Mouse (Mus musculus) cerebellum, adult 9-11 months (tissue): ENCODE measurements around the gene Map2k6.
A peak's percentile ranks its signal among the peaks of the same experiment; 100 is the strongest.

Experiments used
- DNase-seq: peaks from one replicate; pipeline ENCODE4 v3.0.0; 2022

The Map2k6 gene

DNA sequence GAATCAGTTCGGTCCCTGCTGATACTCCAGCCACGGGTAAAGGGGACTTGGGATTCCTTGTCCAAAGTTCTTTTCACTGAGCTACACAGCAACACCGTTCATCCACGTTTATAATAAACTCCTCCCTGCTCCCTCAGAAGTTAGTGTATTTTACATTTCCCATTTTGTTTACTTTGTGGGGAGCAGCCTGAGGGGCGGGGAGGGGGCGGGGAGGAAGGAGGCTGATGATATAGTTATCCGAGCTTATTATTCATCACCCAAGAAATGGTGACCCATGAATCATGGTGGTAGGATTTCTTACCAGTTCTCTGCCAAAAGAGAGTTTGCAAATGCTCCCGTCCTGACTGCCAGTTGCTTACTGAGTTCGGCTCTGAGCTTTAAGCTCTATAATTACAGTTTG, 6.7 kb downstream of the Map2k6 start:
- DNase-seq, result no peak

DNA sequence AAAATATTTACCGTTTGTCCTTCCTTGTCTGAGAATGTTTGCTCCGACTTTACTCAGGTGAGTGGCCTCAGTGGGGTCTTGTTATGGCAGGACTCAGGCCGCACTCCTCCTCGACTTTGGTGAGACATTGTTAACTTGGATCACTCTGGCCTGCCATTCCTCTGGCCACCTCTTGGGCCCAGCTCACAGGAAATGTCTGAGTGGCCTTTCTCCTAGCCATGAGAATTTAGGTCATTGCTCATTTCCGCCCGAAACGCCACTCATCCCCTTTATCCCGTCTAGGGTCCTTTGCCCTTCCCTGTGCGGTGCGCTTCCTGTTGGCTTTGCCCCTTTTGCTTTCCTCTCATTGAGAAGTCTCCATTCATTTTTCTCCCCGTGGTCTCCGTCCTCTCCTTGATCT, 10.2 kb downstream of the Map2k6 start:
- no peak for DNase-seq

DNA sequence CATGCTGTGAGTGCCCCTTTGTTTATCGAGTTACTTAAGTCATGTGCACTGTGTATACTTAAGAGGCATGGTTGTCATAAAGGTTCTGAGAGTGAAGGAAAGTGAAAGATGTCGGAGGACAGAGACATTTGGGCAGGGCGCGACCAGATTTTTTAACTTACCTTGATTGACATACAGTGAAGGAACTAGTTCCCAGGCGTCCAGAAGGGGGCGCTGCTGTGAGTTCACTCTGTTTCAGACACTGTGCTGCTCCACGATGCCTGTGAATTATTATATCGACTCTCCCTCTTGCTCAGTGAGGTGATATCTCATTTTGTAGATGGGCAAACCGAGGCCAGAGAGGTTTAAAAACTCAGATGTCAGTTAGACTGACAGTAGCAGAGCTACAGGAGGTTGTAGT, 10.9 kb downstream of the Map2k6 start:
- no peak for DNase-seq

DNA sequence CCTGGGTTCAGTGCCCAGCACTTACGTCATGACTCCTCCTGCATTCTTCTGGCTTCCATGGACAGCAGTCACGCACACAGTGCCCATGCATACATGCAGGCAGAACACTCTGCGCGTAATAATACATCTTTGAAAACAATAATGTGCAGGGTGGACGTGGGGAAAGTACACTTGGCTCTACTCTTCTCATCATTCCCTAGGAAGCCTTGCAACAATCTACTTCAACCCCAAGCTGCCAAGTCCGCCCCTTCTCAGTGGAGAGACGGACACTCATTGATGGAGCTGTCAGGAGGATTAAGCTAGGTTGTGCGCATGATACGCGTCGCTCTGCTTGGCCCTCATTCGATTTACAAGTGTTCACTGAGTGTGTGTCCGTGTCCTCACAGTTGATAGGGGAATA, 12.7 kb downstream of the Map2k6 start:
- DNase-seq, result no peak

DNA sequence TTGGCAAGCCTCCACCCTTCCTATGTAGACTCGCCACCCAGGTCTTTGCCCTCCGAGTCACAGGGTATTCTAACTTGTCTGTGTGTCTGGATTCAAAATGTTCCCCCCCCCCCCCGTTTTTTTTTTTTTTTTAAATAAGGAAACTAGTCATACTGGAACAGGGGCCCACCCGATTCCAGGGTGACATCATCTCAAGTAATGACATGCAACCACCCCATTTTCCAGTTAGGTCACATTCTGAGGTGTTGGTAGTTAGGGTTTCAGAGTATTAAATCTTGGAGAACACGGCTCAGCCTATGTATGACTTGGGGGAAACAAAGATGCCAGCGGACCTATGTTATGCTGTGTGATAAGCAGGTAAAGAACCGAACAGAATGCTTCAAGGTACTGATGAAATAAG, 15.3 kb downstream of the Map2k6 start:
- DNase-seq, result no peak

DNA sequence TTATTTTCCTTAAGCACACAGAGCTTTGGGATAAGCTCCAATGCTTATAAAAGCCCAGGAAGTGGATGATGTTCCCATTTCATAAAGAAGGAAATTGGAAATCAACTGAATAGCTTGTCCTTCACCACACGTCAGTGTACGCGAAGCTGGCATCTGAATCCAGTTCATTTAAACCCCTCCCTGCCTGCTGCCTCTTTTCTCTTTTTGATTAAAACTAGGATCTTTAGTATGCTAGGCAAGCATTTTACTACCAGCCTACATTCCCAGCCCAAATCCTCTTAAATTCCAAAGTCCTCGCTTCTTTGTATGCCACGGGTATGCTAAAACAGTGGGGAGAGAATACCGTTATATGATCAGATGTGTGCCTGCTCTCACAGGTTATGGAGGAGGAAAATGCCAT, 17.8 kb downstream of the Map2k6 start:
- DNase-seq, result no peak

DNA sequence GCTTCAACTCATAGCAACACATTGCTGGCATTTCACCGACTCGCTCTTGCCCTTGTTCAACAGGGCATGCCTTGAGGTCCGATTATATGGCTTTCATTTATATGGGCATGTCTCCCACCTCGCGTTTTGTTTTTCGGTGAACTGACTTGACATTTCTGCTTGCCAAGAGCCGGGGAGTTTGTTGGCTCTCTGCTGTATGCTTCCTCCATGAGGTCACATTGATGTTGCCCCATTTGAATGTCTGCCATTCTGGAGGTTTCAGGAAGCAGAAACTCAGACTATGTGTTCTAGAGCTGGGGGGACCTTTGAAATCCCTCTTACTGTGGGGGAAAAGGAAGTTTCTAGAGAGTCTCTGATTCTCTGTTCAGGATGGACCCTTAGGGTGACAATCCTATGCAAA, 21.5 kb downstream of the Map2k6 start:
- DNase-seq, result no peak

DNA sequence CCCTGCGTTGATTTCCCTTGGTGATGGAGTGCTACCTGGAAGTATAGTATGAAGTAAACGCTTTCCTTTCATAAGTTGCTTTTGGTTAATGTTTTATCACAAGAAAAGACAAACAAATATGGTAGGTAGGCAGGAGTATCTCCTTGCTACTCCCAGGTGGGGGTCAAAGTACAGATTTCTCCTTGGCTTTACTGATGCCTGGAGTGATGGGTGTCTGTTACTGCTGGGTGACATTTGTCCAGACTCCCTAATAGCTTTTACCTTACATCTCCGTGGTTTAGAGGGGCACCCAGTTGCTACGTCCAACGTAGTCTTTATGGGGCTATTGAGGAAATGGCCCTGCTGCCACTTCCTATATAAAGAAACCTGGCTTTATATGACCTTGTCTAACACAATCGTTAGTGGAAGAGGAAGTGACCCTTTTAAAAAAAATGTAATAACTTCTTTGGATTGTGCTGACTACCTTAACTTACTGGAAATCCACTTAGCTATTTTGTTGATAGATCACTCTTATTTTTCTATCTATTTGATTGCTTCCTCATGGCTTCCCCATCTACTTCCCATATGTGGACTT, 27.7 kb downstream of the Map2k6 start:
- no peak for DNase-seq

DNA sequence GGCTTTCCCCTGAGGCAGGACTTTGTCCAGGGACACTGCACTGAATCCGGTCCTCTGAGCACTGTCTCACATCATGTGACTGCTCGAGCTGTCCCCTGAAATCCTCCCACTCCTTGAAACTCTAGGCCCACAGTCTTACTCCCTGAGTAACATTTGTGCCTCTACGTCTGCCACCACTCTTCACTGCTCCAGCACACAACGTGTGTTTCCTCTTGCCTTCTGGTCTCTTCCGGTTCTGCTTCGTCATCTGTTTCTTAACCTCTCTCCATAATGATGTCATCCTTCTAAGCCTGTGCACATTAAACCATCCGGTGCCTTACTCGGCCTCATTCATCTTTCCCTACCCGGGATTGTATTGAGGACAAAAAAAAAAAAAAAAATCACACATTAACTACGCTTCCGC, 28.2 kb downstream of the Map2k6 start:
- no peak for DNase-seq

DNA sequence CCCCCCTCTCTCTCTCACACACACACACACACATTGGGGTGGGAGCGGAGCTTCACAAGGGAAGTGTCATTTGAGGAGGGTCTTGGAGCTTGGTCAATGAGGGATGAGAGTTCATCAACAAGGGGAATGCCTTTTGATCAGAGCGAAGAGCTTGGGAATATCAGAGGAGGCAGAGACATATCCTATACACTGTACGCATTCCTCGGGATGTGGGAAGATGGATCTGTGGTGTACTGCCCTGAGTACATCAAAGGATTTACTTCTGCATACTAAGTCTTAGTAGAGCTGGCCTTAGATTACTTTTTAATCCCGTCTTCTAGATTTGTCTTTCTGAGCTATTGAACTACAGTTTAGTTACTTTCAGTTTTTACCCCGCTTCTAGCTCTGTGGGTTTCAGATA, 30.1 kb downstream of the Map2k6 start:
- no peak for DNase-seq

DNA sequence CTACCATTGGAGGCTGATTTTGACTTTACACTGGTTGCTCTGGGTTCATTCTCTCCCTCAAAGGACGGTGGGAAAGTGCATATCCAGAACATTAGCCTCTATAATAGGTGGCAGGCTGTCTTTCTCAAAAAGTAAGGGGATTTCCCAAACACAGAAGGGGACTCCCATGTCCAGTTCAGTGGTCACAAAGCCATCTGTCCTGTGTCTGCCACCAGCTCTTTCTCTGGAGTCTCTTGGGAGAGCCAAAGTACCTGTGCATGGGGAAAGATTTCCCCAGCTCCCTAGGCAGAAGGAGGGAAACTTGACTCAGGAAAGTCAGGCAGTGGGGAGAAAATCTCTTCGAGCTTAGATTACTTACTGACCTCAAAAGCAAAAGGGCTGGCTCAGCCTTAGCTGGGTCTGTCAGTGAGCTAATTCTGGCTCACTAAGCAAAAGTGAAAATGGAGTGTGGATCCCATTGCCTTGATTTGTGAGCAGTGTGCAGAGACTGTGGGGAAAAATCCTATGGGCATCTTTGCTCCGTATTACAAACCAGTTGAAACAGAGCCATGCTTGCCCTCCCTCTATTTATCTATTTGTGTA, 31.0 kb downstream of the Map2k6 start:
- DNase-seq, result no peak

DNA sequence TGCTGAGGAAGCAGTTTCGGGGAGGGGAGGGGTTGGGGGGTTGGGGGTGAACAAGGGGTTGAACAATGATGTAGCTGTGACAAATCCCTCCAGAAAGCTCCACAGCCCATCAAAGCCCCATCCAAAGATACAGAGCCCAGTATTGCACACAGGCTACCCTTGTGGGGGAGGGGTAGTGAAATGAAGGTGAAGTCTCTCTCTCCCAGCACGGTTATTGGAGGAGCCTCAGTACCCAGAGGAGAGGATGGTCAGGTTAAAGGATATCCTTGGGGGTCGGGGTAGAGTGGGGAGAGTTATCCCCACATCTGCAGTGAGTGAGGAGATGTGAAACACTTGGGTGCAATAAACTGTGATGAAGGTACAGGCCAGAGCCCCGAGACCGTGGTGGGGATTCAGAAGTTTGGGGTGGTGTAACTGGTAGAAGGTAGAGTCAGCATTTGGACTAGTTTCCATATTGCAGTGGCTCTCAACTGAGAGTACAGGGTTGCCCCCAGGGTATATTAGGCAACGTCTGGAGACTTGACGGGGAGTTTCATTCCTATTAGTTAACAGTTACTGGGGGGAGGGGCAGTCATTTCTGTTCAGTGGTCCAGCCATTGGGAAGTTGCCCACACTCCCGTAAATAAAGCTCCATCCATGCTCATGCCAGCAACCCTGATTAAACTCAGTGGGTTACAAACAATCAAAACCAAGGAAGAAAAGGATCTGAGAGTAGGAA, 37.1 kb downstream of the Map2k6 start:
- no peak for DNase-seq

DNA sequence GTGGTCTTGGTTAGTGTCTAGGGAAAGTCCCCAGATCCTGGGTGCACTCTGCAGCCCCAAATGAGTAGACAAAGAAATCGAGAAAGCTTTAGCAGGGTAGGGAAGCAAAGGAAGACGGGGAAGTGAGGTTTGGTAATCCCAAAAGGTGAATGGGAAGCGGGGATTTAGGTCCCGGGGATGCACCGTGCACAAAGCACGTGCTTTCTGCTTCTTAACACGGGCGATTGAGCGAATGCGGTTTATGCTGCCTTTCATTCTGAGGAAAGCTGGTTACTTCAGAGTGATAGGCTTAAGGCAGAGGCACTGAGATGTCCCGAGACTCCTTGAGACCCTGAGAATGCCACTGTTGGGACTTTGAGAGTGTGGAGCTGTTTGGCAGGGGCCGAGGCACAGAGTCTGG, 38.1 kb downstream of the Map2k6 start:
- DNase-seq, result no peak

DNA sequence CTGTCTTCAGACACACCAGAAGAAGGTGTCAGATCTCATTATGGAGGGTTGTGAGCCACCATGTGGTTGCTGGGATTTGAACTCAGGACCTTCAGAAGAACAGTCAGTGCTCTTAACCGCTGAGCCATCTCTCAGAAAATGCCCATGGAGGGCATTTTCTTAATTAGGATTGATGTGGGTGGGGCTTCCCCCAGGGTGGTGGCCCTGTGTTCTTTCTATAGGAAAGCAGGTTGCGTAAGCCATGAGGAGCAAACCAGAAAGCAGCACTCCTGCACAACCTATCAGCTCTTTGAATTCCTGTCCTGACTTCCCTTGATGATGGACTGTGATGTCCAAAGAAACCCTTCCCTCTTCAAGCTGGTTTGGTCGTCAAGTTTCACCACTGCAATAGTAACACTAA, 39.2 kb downstream of the Map2k6 start:
- no peak for DNase-seq

DNA sequence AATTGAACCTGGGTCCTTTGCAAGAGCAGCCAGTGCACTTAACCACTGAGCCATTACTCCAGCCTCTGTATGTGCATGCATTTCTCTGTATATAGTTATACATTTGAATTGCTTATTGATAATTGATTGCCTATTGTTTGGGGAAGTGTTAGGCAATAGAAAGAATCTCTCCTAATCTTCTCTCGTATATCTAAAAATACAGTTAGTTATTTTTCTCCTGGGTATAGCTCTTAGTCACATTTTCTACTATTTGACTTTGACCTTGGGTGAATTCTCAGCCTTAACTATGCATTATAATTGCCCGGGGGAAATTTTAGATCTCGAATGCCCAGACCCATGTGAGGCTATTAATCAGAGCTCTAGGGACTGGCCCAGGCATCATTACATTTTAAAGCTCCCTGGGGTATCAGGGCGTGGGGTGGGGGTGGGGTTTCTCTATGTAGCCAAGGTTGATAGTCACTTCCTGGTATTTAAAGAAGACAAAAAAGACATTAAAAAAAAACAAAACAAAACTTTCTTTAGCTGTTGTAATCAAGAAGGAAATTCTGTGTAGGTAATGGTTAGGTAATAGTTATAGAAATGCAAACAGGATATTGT, 39.9 kb downstream of the Map2k6 start:
- DNase-seq, result no peak

DNA sequence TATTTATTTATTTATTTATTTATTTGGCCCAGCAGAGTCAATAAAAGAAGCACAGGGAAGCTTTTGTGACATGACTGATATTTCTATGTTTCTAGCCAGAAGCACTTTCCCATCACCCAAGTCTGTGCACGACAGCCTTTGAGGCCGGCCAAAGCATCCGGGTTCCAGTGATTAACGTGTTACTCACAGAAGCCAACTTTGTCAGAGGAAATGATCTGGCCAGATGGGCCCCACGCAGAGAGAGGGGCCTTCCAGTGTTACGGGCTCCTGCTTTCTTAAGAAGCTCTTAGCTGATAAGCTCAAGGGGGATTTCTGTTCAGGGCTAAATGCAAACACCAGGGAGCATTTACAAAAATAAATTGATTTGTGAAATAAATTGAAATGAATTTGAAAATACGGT, 40.4 kb downstream of the Map2k6 start:
- DNase-seq, result no peak

DNA sequence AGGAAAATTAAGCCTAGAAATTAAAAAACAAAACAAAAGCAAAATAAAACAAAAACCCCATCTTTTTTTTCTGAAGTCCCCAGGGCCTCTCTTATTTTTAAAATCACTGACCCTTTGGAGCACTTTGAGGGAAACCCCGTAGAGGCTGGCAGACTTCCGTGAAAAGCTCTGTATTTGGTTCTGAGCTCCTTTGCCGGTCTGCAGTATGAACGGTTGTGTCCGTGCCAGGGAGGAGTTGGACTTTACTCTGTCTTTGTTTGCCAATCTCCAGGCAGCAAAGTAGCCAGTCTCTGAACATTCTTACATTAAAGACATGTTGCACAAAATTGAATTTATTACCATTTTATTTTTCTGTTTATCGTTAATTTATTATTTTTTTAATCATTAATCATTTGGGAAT, 45.7 kb downstream of the Map2k6 start:
- no peak for DNase-seq

DNA sequence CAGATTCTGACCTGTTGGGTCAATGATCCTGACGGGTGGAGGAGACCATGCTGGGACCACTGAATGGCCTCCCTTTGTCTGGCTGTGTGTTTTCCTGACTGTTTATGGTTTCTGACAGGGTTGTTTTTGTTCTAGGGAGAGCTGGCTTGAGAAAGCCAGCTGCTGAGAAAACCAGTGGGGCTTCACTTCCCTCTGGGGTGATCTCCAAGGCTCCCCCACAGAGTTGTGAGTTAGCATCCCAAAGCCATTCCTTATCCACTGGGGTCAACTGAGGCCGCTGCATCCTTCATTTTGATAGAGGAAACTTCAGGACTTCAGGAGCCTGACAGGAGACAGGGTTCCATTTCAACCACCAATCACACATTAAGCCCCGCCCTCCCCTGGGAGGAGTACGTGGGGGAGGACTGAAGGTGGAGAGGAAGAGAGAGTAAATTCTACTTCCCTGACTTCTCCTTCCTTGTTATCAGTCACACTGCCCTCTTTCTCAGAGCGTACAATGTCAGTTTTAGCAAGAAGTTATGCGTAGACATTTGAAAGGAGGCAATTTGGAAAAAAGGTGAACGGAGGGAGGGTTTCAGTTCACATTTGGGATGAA, 49.3 kb downstream of the Map2k6 start:
- DNase-seq, result peak; percentile 28

DNA sequence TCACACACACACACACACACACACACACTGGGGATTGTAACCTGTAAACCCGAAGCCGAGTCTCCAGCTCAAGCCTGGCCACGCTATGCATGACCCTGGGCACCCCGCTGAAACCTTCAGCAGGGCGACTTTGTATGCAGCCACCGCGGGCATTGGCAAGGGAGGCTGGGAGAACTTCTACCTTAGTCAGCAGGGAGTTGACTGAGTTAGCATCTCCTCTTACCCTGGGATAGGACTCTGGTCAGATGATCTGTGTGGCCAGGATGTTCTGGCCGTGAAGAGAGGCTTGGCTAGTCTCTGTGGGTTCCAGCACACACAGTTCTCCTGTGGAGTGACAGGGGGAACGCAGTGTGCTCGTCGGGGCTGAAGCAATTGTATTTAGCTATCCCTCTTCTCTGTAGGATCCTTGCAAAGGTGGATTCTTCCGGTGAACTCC, 49.8 kb downstream of the Map2k6 start:
- DNase-seq, result peak; percentile 12

DNA sequence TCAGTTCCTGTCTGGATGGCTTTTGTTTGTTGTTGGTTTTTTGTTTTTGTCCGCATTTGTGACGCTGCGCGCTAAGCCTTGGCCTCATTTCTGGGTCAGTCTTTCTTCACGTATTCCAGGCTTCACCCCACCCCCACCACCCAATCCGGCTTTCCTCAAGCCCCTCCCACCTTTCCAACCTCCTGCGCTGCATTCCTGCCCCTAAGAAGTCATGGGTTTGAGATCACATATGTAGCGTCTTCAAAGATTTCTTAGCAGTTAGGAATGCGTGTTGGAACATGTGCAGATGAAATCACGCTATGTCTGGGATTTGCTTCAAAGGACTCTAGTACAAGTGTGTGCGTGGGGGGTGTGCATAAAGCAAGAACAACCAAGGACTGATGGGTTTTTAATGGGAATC, 50.3 kb downstream of the Map2k6 start:
- DNase-seq, result no peak

DNA sequence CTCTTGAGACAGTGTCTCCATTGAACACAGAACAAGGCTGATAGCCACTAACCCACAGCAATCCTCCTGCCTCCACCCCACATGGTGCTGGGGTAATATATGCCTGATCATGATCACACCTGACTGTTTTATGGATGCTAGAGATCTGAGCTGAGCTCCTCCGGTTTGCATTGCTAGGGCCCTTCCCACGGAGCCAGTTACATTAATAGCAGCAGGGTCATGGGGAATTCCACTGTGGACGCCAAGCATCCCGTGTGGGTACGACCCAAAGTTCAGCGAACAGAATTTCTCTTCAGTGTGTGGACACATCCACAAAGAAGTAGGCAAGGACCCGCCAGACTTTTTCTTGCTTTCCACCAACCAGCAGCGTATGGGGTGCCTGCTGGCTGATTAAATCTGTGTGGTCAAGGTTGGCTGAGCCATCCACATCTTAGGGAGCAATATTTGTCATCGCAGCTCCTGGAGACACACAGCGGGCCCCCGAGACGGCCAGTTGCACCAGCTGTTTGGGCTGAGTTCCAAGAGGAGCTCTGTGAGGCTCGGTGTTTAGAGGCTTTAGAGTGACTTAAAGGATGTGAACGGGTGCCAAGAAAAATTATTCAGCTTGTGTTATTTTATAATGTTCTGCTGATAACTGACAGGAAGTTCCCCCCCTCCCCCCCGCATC, 51.3 kb downstream of the Map2k6 start:
- no peak for DNase-seq

DNA sequence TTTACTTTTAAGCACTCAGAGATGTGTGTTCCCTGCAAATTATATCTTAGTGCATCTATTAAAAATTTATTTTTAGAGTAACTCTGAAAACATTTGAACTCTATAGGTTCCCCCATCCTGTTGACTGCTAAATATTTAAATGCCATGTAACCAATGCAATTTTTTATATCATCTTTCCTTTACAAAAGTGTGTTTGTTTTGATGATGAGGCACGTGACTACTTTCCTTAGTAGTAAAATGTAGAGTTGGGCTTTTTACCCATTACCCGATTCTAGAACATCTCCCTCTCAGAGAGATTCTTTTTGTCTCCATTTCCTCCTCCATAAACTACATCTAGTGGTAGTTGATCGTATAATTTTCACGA, 51.8 kb downstream of the Map2k6 start:
- DNase-seq, result no peak

DNA sequence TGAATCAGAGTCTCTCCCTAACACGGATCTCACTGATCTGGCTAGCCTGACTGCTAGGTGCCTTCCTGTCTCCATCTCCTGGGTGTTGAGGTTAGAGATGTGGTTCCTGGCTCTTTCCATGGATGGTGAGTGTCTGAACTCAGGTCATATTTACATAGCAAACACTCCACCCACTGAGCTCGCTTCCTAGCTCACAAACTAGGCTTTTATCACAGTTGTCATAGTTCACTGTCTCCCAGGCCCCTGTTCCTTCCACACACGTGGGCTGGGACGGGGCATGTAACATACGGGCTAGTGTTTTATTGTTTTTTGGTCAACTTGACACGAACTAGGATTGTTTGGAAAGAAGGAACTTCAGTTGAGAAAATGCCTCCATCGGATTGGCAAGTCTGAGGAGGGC, 52.7 kb downstream of the Map2k6 start:
- no peak for DNase-seq
